Mouse (Mus musculus): ENCODE measurements at regions not wholly inside any gene's neighbourhood (a gene's known extent, or its start where the extent isn't known, plus 50 kb on each side); places are given as distances from the start of the nearest gene placed in this dataset.

GRCm38 (mm10) chr4:81913296-81913695 lies 470.7 kb upstream of the Mpdz start:
- whole genome bisulfite sequencing: 67% methylated on average over 10 of the region's 10 CpGs
- no peaks in the 10 kb centered on the region for H3K9me3 ChIP-seq (ENCODE audit: control insufficient read depth, low read length)
- H3K4me1 ChIP-seq (ENCODE audit: control insufficient read depth, insufficient read depth, low read length): no peaks in the 10 kb centered on the region
- H3K36me3 ChIP-seq (ENCODE audit: control insufficient read depth, insufficient read depth, low read length): no peaks in the 10 kb centered on the region
- H3K4me3 ChIP-seq (ENCODE audit: low read depth, low read length): no peak overlapping the region
- H3K27me3 ChIP-seq (ENCODE audit: control insufficient read depth, insufficient read depth, low read length): no peaks in the 10 kb centered on the region
- no peak overlapping the region for H3K9ac ChIP-seq (replicated peaks; ENCODE audit: low read depth, low read length)
- no peak overlapping the region for H3K4me2 ChIP-seq (ENCODE audit: low read depth, low read length)
- no peak overlapping the region for H3K27ac ChIP-seq (ENCODE audit: low read depth, low read length)
- no peak for ATAC-seq (ENCODE audit: low read depth)

- no peak for ATAC-seq (ENCODE audit: low read depth)
- WGBS: 79% methylated on average over 1 of the region's 1 CpGs
- Histone ChIP-seq H3K4me1 (ENCODE audit: control insufficient read depth, insufficient read depth, low read length) (no peaks in the 10 kb centered on the region), H3K9ac (replicated peaks; ENCODE audit: low read depth, low read length) (no peak overlapping the region), H3K27ac (ENCODE audit: low read depth, low read length) (no peak overlapping the region), H3K4me2 (ENCODE audit: low read depth, low read length) (no peak overlapping the region), H3K9me3 (ENCODE audit: control insufficient read depth, low read length) (no peaks in the 10 kb centered on the region), H3K4me3 (ENCODE audit: low read depth, low read length) (no peak overlapping the region), H3K27me3 (ENCODE audit: control insufficient read depth, insufficient read depth, low read length) (no peaks in the 10 kb centered on the region), H3K36me3 (ENCODE audit: control insufficient read depth, insufficient read depth, low read length) (no peaks in the 10 kb centered on the region)
These were observed 470.0 kb upstream of the Mpdz start for GRCm38 (mm10) chr4:81912653-81913052.

GRCm38 (mm10) chr4:81899961-81900540 lies 457.4 kb upstream of the Mpdz start:
- WGBS: 86% methylated on average over 5 of the region's 5 CpGs
- no peaks in the 10 kb centered on the region for H3K36me3 ChIP-seq (ENCODE audit: control insufficient read depth, insufficient read depth, low read length)
- H3K27me3 ChIP-seq (ENCODE audit: control insufficient read depth, insufficient read depth, low read length): no peaks in the 10 kb centered on the region
- no peak overlapping the region for H3K27ac ChIP-seq (ENCODE audit: low read depth, low read length)
- H3K9me3 ChIP-seq (ENCODE audit: control insufficient read depth, low read length): no peaks in the 10 kb centered on the region
- H3K9ac ChIP-seq (replicated peaks; ENCODE audit: low read depth, low read length): no peak overlapping the region
- no peak for ATAC-seq (ENCODE audit: low read depth)
- no peak overlapping the region for H3K4me2 ChIP-seq (ENCODE audit: low read depth, low read length)
- no peaks in the 10 kb centered on the region for H3K4me1 ChIP-seq (ENCODE audit: control insufficient read depth, insufficient read depth, low read length)
- no peak overlapping the region for H3K4me3 ChIP-seq (ENCODE audit: low read depth, low read length)

GRCm38 (mm10) chr4:81898661-81899060 lies 456.0 kb upstream of the Mpdz start:
- Histone ChIP-seq H3K4me2 (ENCODE audit: low read depth, low read length) (no peak overlapping the region), H3K27me3 (ENCODE audit: control insufficient read depth, insufficient read depth, low read length) (no peaks in the 10 kb centered on the region), H3K4me1 (ENCODE audit: control insufficient read depth, insufficient read depth, low read length) (no peaks in the 10 kb centered on the region), H3K36me3 (ENCODE audit: control insufficient read depth, insufficient read depth, low read length) (no peaks in the 10 kb centered on the region), H3K9me3 (ENCODE audit: control insufficient read depth, low read length) (no peaks in the 10 kb centered on the region), H3K27ac (ENCODE audit: low read depth, low read length) (no peak overlapping the region), H3K9ac (replicated peaks; ENCODE audit: low read depth, low read length) (no peak overlapping the region), H3K4me3 (ENCODE audit: low read depth, low read length) (no peak overlapping the region)
- WGBS: 79% methylated on average over 2 of the region's 2 CpGs
- no peak for ATAC-seq (ENCODE audit: low read depth)

- Histone ChIP-seq H3K4me3 (ENCODE audit: low read depth, low read length) (no peak overlapping the region), H3K4me2 (ENCODE audit: low read depth, low read length) (no peak overlapping the region), H3K4me1 (ENCODE audit: control insufficient read depth, insufficient read depth, low read length) (no peaks in the 10 kb centered on the region), H3K9me3 (ENCODE audit: control insufficient read depth, low read length) (no peaks in the 10 kb centered on the region), H3K9ac (replicated peaks; ENCODE audit: low read depth, low read length) (no peak overlapping the region), H3K27ac (ENCODE audit: low read depth, low read length) (no peak overlapping the region), H3K36me3 (ENCODE audit: control insufficient read depth, insufficient read depth, low read length) (no peaks in the 10 kb centered on the region), H3K27me3 (ENCODE audit: control insufficient read depth, insufficient read depth, low read length) (no peaks in the 10 kb centered on the region)
- no peak for ATAC-seq (ENCODE audit: low read depth)
- WGBS: 89% methylated on average over 5 of the region's 5 CpGs
These were observed 454.8 kb upstream of the Mpdz start for GRCm38 (mm10) chr4:81897451-81897850.

- Histone ChIP-seq H3K9me3 (ENCODE audit: control insufficient read depth, low read length) (no peaks in the 10 kb centered on the region), H3K4me2 (ENCODE audit: low read depth, low read length) (no peak overlapping the region), H3K9ac (replicated peaks; ENCODE audit: low read depth, low read length) (no peak overlapping the region), H3K4me1 (ENCODE audit: control insufficient read depth, insufficient read depth, low read length) (no peaks in the 10 kb centered on the region), H3K36me3 (ENCODE audit: control insufficient read depth, insufficient read depth, low read length) (no peaks in the 10 kb centered on the region), H3K27me3 (ENCODE audit: control insufficient read depth, insufficient read depth, low read length) (no peaks in the 10 kb centered on the region), H3K4me3 (ENCODE audit: low read depth, low read length) (no peak overlapping the region), H3K27ac (ENCODE audit: low read depth, low read length) (no peak overlapping the region)
- 99% methylated on average over 2 of the region's 2 CpGs for WGBS
- no peak for ATAC-seq (ENCODE audit: low read depth)
These were observed 426.3 kb upstream of the Mpdz start for GRCm38 (mm10) chr4:81868941-81869340.

- Histone ChIP-seq H3K9ac (replicated peaks; ENCODE audit: low read depth, low read length) (no peak overlapping the region), H3K27me3 (ENCODE audit: control insufficient read depth, insufficient read depth, low read length) (no peaks in the 10 kb centered on the region), H3K4me3 (ENCODE audit: low read depth, low read length) (no peak overlapping the region), H3K27ac (ENCODE audit: low read depth, low read length) (no peak overlapping the region), H3K9me3 (ENCODE audit: control insufficient read depth, low read length) (no peaks in the 10 kb centered on the region), H3K4me2 (ENCODE audit: low read depth, low read length) (no peak overlapping the region), H3K36me3 (ENCODE audit: control insufficient read depth, insufficient read depth, low read length) (no peaks in the 10 kb centered on the region), H3K4me1 (ENCODE audit: control insufficient read depth, insufficient read depth, low read length) (no peaks in the 10 kb centered on the region)
- no peak for ATAC-seq (ENCODE audit: low read depth)
- WGBS: 71% methylated on average over 4 of the region's 4 CpGs
These were observed 399.3 kb upstream of the Mpdz start for GRCm38 (mm10) chr4:81841642-81842494.

- ATAC-seq (ENCODE audit: low read depth): no peak
- 82% methylated on average over 3 of the region's 3 CpGs for WGBS
- no peak overlapping the region for H3K27ac ChIP-seq (ENCODE audit: low read depth, low read length)
These were observed 387.4 kb upstream of the Mpdz start for GRCm38 (mm10) chr4:81829972-81830371.

GRCm38 (mm10) chr4:81827453-81827852 lies 384.8 kb upstream of the Mpdz start:
- H3K9ac ChIP-seq (replicated peaks; ENCODE audit: low read depth, low read length): no peak overlapping the region
- no peaks in the 10 kb centered on the region for H3K4me1 ChIP-seq (ENCODE audit: control insufficient read depth, insufficient read depth, low read length)
- ATAC-seq (ENCODE audit: low read depth): no peak
- H3K9me3 ChIP-seq (ENCODE audit: control insufficient read depth, low read length): no peaks in the 10 kb centered on the region
- no peaks in the 10 kb centered on the region for H3K36me3 ChIP-seq (ENCODE audit: control insufficient read depth, insufficient read depth, low read length)
- no peak overlapping the region for H3K4me3 ChIP-seq (ENCODE audit: low read depth, low read length)
- no peak overlapping the region for H3K4me2 ChIP-seq (ENCODE audit: low read depth, low read length)
- H3K27me3 ChIP-seq (ENCODE audit: control insufficient read depth, insufficient read depth, low read length): no peaks in the 10 kb centered on the region
- WGBS: 89% methylated on average over 4 of the region's 4 CpGs
- H3K27ac ChIP-seq (ENCODE audit: low read depth, low read length): no peak overlapping the region

More at GRCm38 (mm10) chr4:81829972-81830371, 387.4 kb upstream of the Mpdz start:
- H3K27me3 ChIP-seq (ENCODE audit: control insufficient read depth, insufficient read depth, low read length): no peaks in the 10 kb centered on the region
- no peaks in the 10 kb centered on the region for H3K4me1 ChIP-seq (ENCODE audit: control insufficient read depth, insufficient read depth, low read length)
- H3K4me3 ChIP-seq (ENCODE audit: low read depth, low read length): no peak overlapping the region
- H3K9me3 ChIP-seq (ENCODE audit: control insufficient read depth, low read length): no peaks in the 10 kb centered on the region
- H3K9ac ChIP-seq (replicated peaks; ENCODE audit: low read depth, low read length): no peak overlapping the region
- H3K36me3 ChIP-seq (ENCODE audit: control insufficient read depth, insufficient read depth, low read length): no peaks in the 10 kb centered on the region
- no peak overlapping the region for H3K4me2 ChIP-seq (ENCODE audit: low read depth, low read length)
